Mouse (Mus musculus) bone marrow macrophage, adult 2 months (primary cell): ENCODE data around the gene Muc4.

ENCODE experiments used
- CTCF ChIP-seq: IDR thresholded peaks from 2 replicates; pipeline ENCODE4 v1.5.1; 2012; ENCODE audit warnings: low read depth, mild to moderate bottlenecking, low read length, moderate library complexity
- POLR2A ChIP-seq: IDR thresholded peaks from 2 replicates; pipeline ENCODE4 v1.6.1; 2012; ENCODE audit warnings: mild to moderate bottlenecking, low read depth, low read length, borderline replicate concordance

DNA sequence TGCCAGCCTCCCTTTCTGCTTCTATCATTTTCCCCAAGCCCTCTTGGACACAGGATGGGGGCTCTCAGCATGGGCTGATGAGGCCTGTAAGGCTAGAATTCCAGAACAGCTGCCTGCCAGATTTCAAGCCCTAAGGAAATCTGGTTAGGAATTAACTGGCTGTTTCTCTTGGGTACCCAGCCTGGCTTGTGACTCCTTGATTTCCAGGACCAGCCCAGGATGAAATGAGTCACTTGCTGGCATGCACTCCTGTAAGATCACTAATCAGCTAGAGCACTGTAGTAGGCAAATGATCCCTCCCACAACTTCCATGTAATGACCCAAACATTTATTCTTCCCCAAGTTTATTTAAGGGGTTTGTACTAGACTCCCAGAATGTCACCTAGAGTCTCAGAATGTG is 7.4 kb upstream of the Muc4 start:
- TF ChIP-seq CTCF (no peak), POLR2A (no peak)
